Mouse (Mus musculus): ENCODE data around the gene Fam49a. TPM values are rescaled to one million over a fixed set of nuclear protein-coding genes. Genes with fewer than 3 reads are reported as not detected.

The Fam49a gene
- polyA plus RNA-seq, 1 experiment from 2014 or later = 3.2 TPM

GRCm38 (mm10) chr12:12277741-12278463 is 16.0 kb downstream of the Fam49a start:
- Histone ChIP-seq H3K36me3 (replicated peaks; ENCODE audit: insufficient read depth, low read length) (no peaks in the 10 kb centered on the region), H3K9me3 (ENCODE audit: low read length) (no peaks in the 10 kb centered on the region), H3K9ac (replicated peaks) (no peak overlapping the region), H3K4me2 (ENCODE audit: low read depth, low read length) (no peak overlapping the region), H3K4me1 (ENCODE audit: insufficient read depth) (no peaks in the 10 kb centered on the region), H3K4me3 (ENCODE audit: low read depth, low read length) (no peak overlapping the region), H3K27ac (ENCODE audit: low read depth) (no peak overlapping the region), H3K27me3 (ENCODE audit: insufficient read depth, low read length) (no peaks in the 10 kb centered on the region)
- ATAC-seq (peak; percentile 21; the same call in 1 of the 2 replicates), DNase-seq (no peak)
- 64% methylated on average over 4 of the region's 4 CpGs for WGBS (ENCODE audit: insufficient replicate concordance)
- TF ChIP-seq CTCF (IDR thresholded peaks at IDR 0.05; ENCODE audit: low read depth) (no peak), EP300 (IDR thresholded peaks at IDR 0.05; ENCODE audit: low read depth) (no peak)

DNA sequence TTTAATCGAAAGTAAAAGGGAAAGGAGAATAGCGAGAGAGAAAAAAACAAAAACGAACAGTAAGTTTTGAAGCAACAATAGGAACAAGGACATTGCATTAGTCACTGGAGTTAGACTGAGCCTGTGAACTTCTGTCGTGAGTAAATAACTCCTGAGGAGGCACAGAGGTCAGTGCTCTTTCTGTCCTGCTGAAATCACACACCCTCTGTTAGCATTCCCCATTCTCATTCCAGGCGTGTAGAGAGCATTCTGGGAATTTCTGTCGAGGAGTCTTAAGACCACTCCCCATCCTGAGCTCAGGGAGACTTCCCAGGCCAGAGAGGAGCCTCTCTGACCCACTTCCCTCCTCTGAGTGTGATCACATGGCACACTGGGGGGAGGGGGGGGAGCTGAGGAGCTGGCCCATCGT is 16.5 kb downstream of the Fam49a start:
- peak; percentile 18 for DNase-seq
- WGBS (ENCODE audit: insufficient replicate concordance) = 57% methylated on average over 7 of the region's 7 CpGs
- no peaks in the 10 kb centered on the region for H3K4me1 ChIP-seq (ENCODE audit: insufficient read depth)
- ATAC-seq = peak; percentile 56
- no peak overlapping the region for H3K4me3 ChIP-seq (ENCODE audit: low read depth, low read length)
- no peaks in the 10 kb centered on the region for H3K9me3 ChIP-seq (ENCODE audit: low read length)
- H3K27ac ChIP-seq (ENCODE audit: low read depth) = no peak overlapping the region
- H3K36me3 ChIP-seq (replicated peaks; ENCODE audit: insufficient read depth, low read length) = no peaks in the 10 kb centered on the region
- no peaks in the 10 kb centered on the region for H3K27me3 ChIP-seq (ENCODE audit: insufficient read depth, low read length)
- no peak overlapping the region for H3K4me2 ChIP-seq (ENCODE audit: low read depth, low read length)
- no peak overlapping the region for H3K9ac ChIP-seq (replicated peaks)
- no peak for TF ChIP-seq CTCF (IDR thresholded peaks at IDR 0.05; ENCODE audit: low read depth)
- TF ChIP-seq EP300 (IDR thresholded peaks at IDR 0.05; ENCODE audit: low read depth) = no peak

DNA sequence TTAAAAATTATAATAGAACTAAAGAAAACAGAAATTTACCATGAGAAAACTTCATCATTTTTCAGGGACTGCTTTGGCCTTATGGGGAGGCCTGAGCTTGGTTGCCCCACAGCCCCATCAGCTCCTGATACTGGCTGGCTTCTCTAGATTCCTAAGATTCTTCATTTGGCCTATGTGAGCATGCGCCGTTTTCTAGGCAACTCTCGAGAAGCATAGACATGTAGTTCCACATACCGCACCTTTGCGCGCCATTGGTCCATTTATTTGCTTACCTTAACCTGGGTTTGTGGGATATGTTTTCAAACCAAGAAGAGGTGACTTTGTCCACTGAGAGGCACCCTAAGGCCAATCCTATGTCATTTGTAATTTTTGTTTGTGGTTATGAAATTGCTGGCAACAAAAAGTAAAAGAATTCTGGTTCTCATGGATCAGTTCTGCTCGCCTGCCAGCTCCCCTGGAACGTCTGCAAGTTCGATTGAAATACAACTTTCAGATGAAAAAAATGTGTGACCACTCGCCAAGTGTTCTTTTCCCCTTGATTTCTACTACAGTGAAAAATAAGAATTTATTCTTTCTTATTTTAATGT is 21.9 kb downstream of the Fam49a start:
- no peak for ATAC-seq

GRCm38 (mm10) chr12:12284521-12284920 is 22.6 kb downstream of the Fam49a start:
- ATAC-seq = no peak
- no peak for DNase-seq
- no peak overlapping the region for H3K4me2 ChIP-seq (ENCODE audit: low read depth, low read length)
- no peak overlapping the region for H3K4me3 ChIP-seq (ENCODE audit: low read depth, low read length)
- no peaks in the 10 kb centered on the region for H3K9me3 ChIP-seq (ENCODE audit: low read length)
- no peak overlapping the region for H3K27ac ChIP-seq (ENCODE audit: low read depth)
- 73% methylated on average over 6 of the region's 6 CpGs for WGBS (ENCODE audit: insufficient replicate concordance)
- no peak for TF ChIP-seq CTCF (IDR thresholded peaks at IDR 0.05; ENCODE audit: low read depth)
- no peak for TF ChIP-seq EP300 (IDR thresholded peaks at IDR 0.05; ENCODE audit: low read depth)
- no peaks in the 10 kb centered on the region for H3K36me3 ChIP-seq (replicated peaks; ENCODE audit: insufficient read depth, low read length)
- no peaks in the 10 kb centered on the region for H3K27me3 ChIP-seq (ENCODE audit: insufficient read depth, low read length)
- no peak overlapping the region for H3K9ac ChIP-seq (replicated peaks)
- H3K4me1 ChIP-seq (ENCODE audit: insufficient read depth) = no peaks in the 10 kb centered on the region

More for the DNA sequence above, 21.9 kb downstream of the Fam49a start:
- DNase-seq = no peak
- no peak overlapping the region for H3K4me3 ChIP-seq (ENCODE audit: low read depth, low read length)
- H3K9me3 ChIP-seq (ENCODE audit: low read length) = no peaks in the 10 kb centered on the region
- no peak overlapping the region for H3K9ac ChIP-seq (replicated peaks)
- TF ChIP-seq EP300 (IDR thresholded peaks at IDR 0.05; ENCODE audit: low read depth) (no peak), CTCF (IDR thresholded peaks at IDR 0.05; ENCODE audit: low read depth) (no peak)
- WGBS (ENCODE audit: insufficient replicate concordance) = 82% methylated on average over 10 of the region's 10 CpGs
- H3K27me3 ChIP-seq (ENCODE audit: insufficient read depth, low read length) = no peaks in the 10 kb centered on the region
- H3K4me1 ChIP-seq (ENCODE audit: insufficient read depth) = no peaks in the 10 kb centered on the region
- H3K36me3 ChIP-seq (replicated peaks; ENCODE audit: insufficient read depth, low read length) = no peaks in the 10 kb centered on the region
- H3K4me2 ChIP-seq (ENCODE audit: low read depth, low read length) = no peak overlapping the region
- no peak overlapping the region for H3K27ac ChIP-seq (ENCODE audit: low read depth)

GRCm38 (mm10) chr12:12287131-12287786 is 25.3 kb downstream of the Fam49a start:
- WGBS (ENCODE audit: insufficient replicate concordance) = 32% methylated on average over 9 of the region's 9 CpGs
- Histone ChIP-seq H3K4me1 (ENCODE audit: insufficient read depth) (0 out of 2 replicates have a peak, but pooled peaks cover under 1% of the 10 kb centered on the region), H3K9me3 (ENCODE audit: low read length) (no peaks in the 10 kb centered on the region), H3K27ac (ENCODE audit: low read depth) (no peak overlapping the region), H3K9ac (replicated peaks) (no peak overlapping the region), H3K4me2 (ENCODE audit: low read depth, low read length) (peak overlapping the region; percentile 43), H3K36me3 (replicated peaks; ENCODE audit: insufficient read depth, low read length) (no peaks in the 10 kb centered on the region), H3K27me3 (ENCODE audit: insufficient read depth, low read length) (no peaks in the 10 kb centered on the region), H3K4me3 (ENCODE audit: low read depth, low read length) (peak overlapping the region; percentile 7)
- DNase-seq (no peak), ATAC-seq (no peak)
- TF ChIP-seq CTCF (IDR thresholded peaks at IDR 0.05; ENCODE audit: low read depth) (no peak), EP300 (IDR thresholded peaks at IDR 0.05; ENCODE audit: low read depth) (no peak)

DNA sequence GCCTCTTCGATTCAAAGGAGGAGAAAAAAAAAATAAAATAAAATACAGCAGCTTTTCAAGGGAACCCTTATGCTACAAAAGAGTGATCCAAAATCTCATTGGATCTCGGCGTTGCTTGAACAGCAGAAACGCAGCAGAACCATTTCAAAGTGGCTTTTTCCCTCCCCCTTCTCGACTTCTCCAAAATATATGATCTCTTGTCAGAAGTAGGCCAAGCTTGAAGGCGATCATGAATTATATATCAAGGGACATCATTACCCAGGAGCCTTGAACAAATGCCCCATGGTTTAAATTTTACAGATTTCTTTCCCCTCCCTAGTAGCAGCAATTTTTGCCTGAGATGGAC is 25.8 kb downstream of the Fam49a start:
- Histone ChIP-seq H3K4me1 (ENCODE audit: insufficient read depth) (0 out of 2 replicates have a peak, but pooled peaks cover 3% of the 10 kb centered on the region), H3K27ac (ENCODE audit: low read depth) (no peak overlapping the region), H3K36me3 (replicated peaks; ENCODE audit: insufficient read depth, low read length) (no peaks in the 10 kb centered on the region), H3K4me2 (ENCODE audit: low read depth, low read length) (peak overlapping the region; percentile 43), H3K27me3 (ENCODE audit: insufficient read depth, low read length) (no peaks in the 10 kb centered on the region), H3K4me3 (ENCODE audit: low read depth, low read length) (peak overlapping the region; percentile 7; the same call in 1 of the 2 replicates), H3K9ac (replicated peaks) (no peak overlapping the region), H3K9me3 (ENCODE audit: low read length) (no peaks in the 10 kb centered on the region)
- 37% methylated on average over 6 of the region's 6 CpGs for WGBS (ENCODE audit: insufficient replicate concordance)
- DNase-seq (no peak), ATAC-seq (no peak)
- no peak for TF ChIP-seq CTCF (IDR thresholded peaks at IDR 0.05; ENCODE audit: low read depth)
- no peak for TF ChIP-seq EP300 (IDR thresholded peaks at IDR 0.05; ENCODE audit: low read depth)

All from liver, postnatal 0 days (tissue).